Mouse (Mus musculus) olfactory bulb, adult 2 months (tissue): ENCODE measurements at regions not wholly inside any gene's neighbourhood (a gene's known extent, or its start where the extent isn't known, plus 50 kb on each side); places are given as distances from the start of the nearest gene placed in this dataset.

Experiments used
- CTCF ChIP-seq: fragments of 200-500 bp; IDR thresholded peaks from 2 replicates; pipeline ENCODE4 v1.5.1; 2012; ENCODE audit warnings: low read depth, mild to moderate bottlenecking, low read length, moderate library complexity; ENCODE audit not compliant: insufficient read depth
- POLR2A ChIP-seq: fragments of 200-500 bp; IDR thresholded peaks from 2 replicates; pipeline ENCODE4 v1.6.1; 2012; ENCODE audit warnings: mild to moderate bottlenecking, low read depth, low read length, moderate library complexity; ENCODE audit not compliant: insufficient read depth

DNA sequence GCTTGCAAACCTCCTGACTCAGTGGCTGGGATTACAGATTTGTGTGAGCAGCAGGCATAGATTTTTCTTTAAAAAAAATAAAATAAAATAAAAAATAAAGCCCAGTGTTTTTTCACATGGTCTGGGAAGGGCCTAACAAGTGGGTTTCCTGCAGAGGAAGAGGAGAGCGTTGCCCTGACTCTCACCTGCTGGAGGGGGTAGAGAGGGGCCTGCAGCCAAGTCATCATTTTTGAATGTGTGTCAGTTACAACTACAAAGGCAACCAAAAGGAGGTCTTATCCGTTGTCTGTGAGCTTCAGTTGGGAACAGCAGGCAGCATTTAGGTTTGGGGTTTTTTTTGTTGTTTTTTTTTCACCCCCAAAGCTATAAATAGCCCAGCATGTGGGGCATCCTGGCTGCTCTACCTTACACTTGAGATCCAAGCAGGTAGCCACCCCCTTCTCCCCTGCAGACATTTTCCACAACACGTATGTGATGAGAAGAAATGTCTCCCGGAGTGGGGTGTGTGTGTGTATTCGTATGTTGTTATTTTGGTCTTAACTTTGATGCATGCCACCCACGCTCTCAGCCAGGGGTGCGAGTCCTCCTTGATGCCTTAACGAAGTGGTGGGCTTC, 285.7 kb upstream of the 4930412O13Rik start:
- TF ChIP-seq CTCF (no peak), POLR2A (no peak)
